Mouse (Mus musculus): ENCODE results near the gene 4921517D22Rik.

- no peak for TF ChIP-seq CTCF (IDR thresholded peaks at IDR 0.05; ENCODE audit: low read depth)
- TF ChIP-seq EP300 (IDR thresholded peaks at IDR 0.05; ENCODE audit: low read depth): 0 out of 2 replicates have a peak, but pooled peaks have one; percentile 25
Observed at GRCm38 (mm10) chr13:59688338-59688770, 5.6 kb downstream of the 4921517D22Rik start.

All from liver, embryonic 14.5 days (tissue).